Mouse (Mus musculus): ENCODE data around the gene Olfr98. TPM values are rescaled to one million over a fixed set of nuclear protein-coding genes. Genes with fewer than 3 reads are reported as not detected.

Olfr98 gene
- not detected in 2 replicates for polyA plus RNA-seq (2012; rRNA removed; ENCODE audit: low replicate concordance)

DNA sequence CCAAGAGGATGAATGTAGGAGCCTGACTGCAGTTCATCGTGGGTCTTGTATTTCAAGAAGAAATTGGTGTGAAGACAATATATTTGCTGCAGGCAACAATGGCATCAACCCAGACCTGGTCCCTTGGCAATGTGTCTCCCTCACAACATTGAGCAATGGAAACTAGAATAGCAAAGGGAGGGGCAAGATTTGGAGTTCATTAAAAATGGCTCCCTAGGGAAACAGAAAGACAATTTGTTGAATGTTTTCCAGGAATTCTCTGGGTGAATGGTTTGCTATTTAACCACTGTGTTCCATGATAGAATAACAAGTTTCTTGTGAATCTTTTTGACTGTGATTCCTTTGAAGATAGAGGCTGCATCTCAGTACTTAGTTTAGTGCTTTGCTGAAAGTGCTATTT is at the start of gene Olfr98:
Olfr98 (minus strand) TSS at position 124 of the 400 bp plus-strand sequence.

GRCm38 (mm10) chr17:37304213-37304612 is 40.7 kb upstream of the Olfr98 start, which contains the start of gene Olfr101:
Olfr101 (minus strand) TSS chr17:37304313.

DNA sequence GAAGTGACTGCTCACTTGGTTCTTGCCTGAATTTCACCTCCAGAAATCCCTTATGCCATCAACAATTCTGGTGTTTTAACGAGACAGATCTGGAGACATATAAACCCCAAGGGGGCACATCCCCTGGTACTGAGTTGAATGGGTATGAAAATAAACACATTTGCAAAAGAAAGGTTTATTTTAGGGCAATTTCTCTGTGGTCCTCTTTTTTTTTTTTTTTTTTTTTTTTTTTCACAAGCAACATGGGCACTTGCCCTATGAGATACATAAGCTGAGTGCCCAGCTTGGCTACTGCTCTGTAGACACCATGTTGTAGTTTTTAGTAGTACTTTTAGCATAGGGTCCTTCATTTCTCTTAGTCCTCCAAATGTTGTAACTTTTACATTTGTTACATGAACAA is 19.8 kb upstream of the Olfr98 start, which contains the start of gene Olfr99:
Olfr99 (minus strand) TSS at position 101 of the 400 bp plus-strand sequence.

GRCm38 (mm10) chr17:37270058-37270701 is 6.6 kb upstream of the Olfr98 start, which contains the start of gene H2-M3:
H2-M3 (plus strand) TSS chr17:37270220.

GRCm38 (mm10) chr17:37237230-37237629 is 26.3 kb downstream of the Olfr98 start, which contains the start of gene Olfr97:
Olfr97 (minus strand) TSS chr17:37237330.

DNA sequence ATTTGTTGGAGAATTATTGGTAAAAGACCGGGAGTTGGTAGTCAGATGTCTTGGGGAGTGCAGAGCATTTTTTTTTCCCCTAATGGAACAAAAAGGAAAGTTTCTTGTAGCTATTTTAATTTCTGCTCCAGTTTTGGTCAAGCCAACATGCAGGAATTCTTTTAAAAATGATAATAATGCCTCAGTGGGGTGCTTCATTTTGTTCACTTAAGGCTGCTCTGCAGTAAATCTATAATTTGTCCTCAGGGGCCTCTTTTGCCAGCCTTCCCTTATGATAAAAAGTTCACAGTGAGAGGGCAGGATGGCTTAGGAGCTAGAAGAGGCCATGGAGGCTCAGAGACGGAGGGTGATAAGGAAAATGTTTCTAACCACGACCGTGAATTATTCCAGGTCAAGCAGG is 43.7 kb downstream of the Olfr98 start, which contains the start of gene Olfr96:
Olfr96 (plus strand) TSS at position 301 of the 400 bp plus-strand sequence.

GRCm38 (mm10) chr17:37213018-37213417 is 50.5 kb downstream of the Olfr98 start, which contains the start of gene Olfr95:
Olfr95 (minus strand) TSS chr17:37213118.

Other genes starting within 250 kb of the Olfr98 start
- 0.06 TPM in 1 of 2 replicates, not detected in the other for gene Mog, start 240.4 kb downstream of the Olfr98 start, polyA plus RNA-seq (2012; rRNA removed; ENCODE audit: low replicate concordance)
- gene Gabbr1, start 217.8 kb downstream of the Olfr98 start, polyA plus RNA-seq (2012; rRNA removed; ENCODE audit: low replicate concordance), result 29.6 and 40.7 TPM in 2 replicates
- gene Olfr90, start 175.2 kb downstream of the Olfr98 start, polyA plus RNA-seq (2012; rRNA removed; ENCODE audit: low replicate concordance), result not detected in 2 replicates
- gene Olfr91, start 165.5 kb downstream of the Olfr98 start, polyA plus RNA-seq (2012; rRNA removed; ENCODE audit: low replicate concordance), result not detected in 2 replicates
- gene Olfr92, start 143.7 kb downstream of the Olfr98 start, polyA plus RNA-seq (2012; rRNA removed; ENCODE audit: low replicate concordance), result not detected in 2 replicates
- not detected in 2 replicates for gene Olfr93, start 102.3 kb downstream of the Olfr98 start, polyA plus RNA-seq (2012; rRNA removed; ENCODE audit: low replicate concordance)
- gene Ubd, start 69.9 kb downstream of the Olfr98 start, polyA plus RNA-seq (2012; rRNA removed; ENCODE audit: low replicate concordance), result 4.3 and 5.8 TPM in 2 replicates
- not detected in 2 replicates for gene Olfr94, start 62.8 kb downstream of the Olfr98 start, polyA plus RNA-seq (2012; rRNA removed; ENCODE audit: low replicate concordance)
- not detected in 2 replicates for gene Olfr95, start 50.6 kb downstream of the Olfr98 start, polyA plus RNA-seq (2012; rRNA removed; ENCODE audit: low replicate concordance)
- gene Olfr96, start 43.6 kb downstream of the Olfr98 start, polyA plus RNA-seq (2012; rRNA removed; ENCODE audit: low replicate concordance), result not detected in 2 replicates
- not detected in 2 replicates for gene Olfr97, start 26.4 kb downstream of the Olfr98 start, polyA plus RNA-seq (2012; rRNA removed; ENCODE audit: low replicate concordance)
- 16.8 and 24.2 TPM in 2 replicates for gene H2-M3, start 6.5 kb upstream of the Olfr98 start, polyA plus RNA-seq (2012; rRNA removed; ENCODE audit: low replicate concordance)
- not detected in 2 replicates for gene Olfr99, start 19.7 kb upstream of the Olfr98 start, polyA plus RNA-seq (2012; rRNA removed; ENCODE audit: low replicate concordance)
- gene Olfr101, start 40.6 kb upstream of the Olfr98 start, polyA plus RNA-seq (2012; rRNA removed; ENCODE audit: low replicate concordance), result not detected in 2 replicates
- not detected in 2 replicates for gene Olfr102, start 53.3 kb upstream of the Olfr98 start, polyA plus RNA-seq (2012; rRNA removed; ENCODE audit: low replicate concordance)
- not detected in 2 replicates for gene Olfr103, start 75.9 kb upstream of the Olfr98 start, polyA plus RNA-seq (2012; rRNA removed; ENCODE audit: low replicate concordance)
- gene Olfr104-ps, start 95.8 kb upstream of the Olfr98 start, polyA plus RNA-seq (2012; rRNA removed; ENCODE audit: low replicate concordance), result not detected in 2 replicates
- gene Olfr105-ps, start 115.3 kb upstream of the Olfr98 start, polyA plus RNA-seq (2012; rRNA removed; ENCODE audit: low replicate concordance), result not detected in 2 replicates
- gene Olfr106-ps, start 126.6 kb upstream of the Olfr98 start, polyA plus RNA-seq (2012; rRNA removed; ENCODE audit: low replicate concordance), result not detected in 2 replicates
- not detected in 2 replicates for gene Olfr107, start 135.5 kb upstream of the Olfr98 start, polyA plus RNA-seq (2012; rRNA removed; ENCODE audit: low replicate concordance)
- gene Olfr108, start 181.7 kb upstream of the Olfr98 start, polyA plus RNA-seq (2012; rRNA removed; ENCODE audit: low replicate concordance), result not detected in 2 replicates
- gene Olfr109, start 195.2 kb upstream of the Olfr98 start, polyA plus RNA-seq (2012; rRNA removed; ENCODE audit: low replicate concordance), result not detected in 2 replicates
- gene H2-M2, start 219.8 kb upstream of the Olfr98 start, polyA plus RNA-seq (2012; rRNA removed; ENCODE audit: low replicate concordance), result 13.9 and 17.2 TPM in 2 replicates
- 0.19 and 0.23 TPM in 2 replicates for gene Olfr110, start 228.7 kb upstream of the Olfr98 start, polyA plus RNA-seq (2012; rRNA removed; ENCODE audit: low replicate concordance)
- gene Olfr111, start 244.3 kb upstream of the Olfr98 start, polyA plus RNA-seq (2012; rRNA removed; ENCODE audit: low replicate concordance), result 0.22 and 0.52 TPM in 2 replicates